Comparison of ENCODE assay signal across 17 mouse cellular contexts in genomic region chr14:77478692-77479091, GRCm38 (mm10).
"Had no signal": no experiment of that assay in that cellular context is flagged by ENCODE, and none has a peak within 500 bp of the region (broad histone marks: within the 10 kb centered on the region; RNA-seq: fewer than 3 reads in every experiment).

No protein-coding gene starts in this region.

- H3K36me3 ChIP-seq: lung, embryonic 15.5 days; midbrain, embryonic 13.5 days; midbrain, embryonic 15.5 days; neural tube, embryonic 12.5 days; stomach, embryonic 15.5 days had no signal

- H3K4me3 ChIP-seq: lung, embryonic 15.5 days; megakaryocyte, embryonic 14.5 days; midbrain, embryonic 13.5 days; midbrain, embryonic 15.5 days; neural tube, embryonic 12.5 days; stomach, embryonic 15.5 days had no signal

- H3K27ac ChIP-seq: lung, embryonic 15.5 days; macrophage; neural tube, embryonic 12.5 days; stomach, embryonic 15.5 days; stomach, postnatal 0 days had no signal

- H3K9me3 ChIP-seq: lung, embryonic 15.5 days; megakaryocyte, embryonic 14.5 days; midbrain, embryonic 13.5 days; midbrain, embryonic 15.5 days; neural tube, embryonic 12.5 days; stomach, embryonic 15.5 days had no signal

- H3K4me2 ChIP-seq: lung, embryonic 15.5 days; midbrain, embryonic 11.5 days; midbrain, embryonic 13.5 days; midbrain, embryonic 15.5 days; neural tube, embryonic 12.5 days; stomach, embryonic 15.5 days had no signal

- H3K27me3 ChIP-seq: lung, embryonic 15.5 days; midbrain, embryonic 13.5 days; midbrain, embryonic 15.5 days; neural tube, embryonic 12.5 days; stomach, embryonic 15.5 days had no signal

- ATAC-seq: lung, postnatal 0 days had no signal

- H3K4me1 ChIP-seq: lung, embryonic 15.5 days; neural tube, embryonic 12.5 days; stomach, embryonic 15.5 days had no signal

- DNase-seq: lung, adult 2 months; lung, postnatal 14 days; lung, postnatal 36 days; right cerebral cortex, postnatal 14 days; thymus, adult 2 months; thymus, postnatal 25 days; thymus, postnatal 4 days had no signal

- H3K9ac ChIP-seq: lung, embryonic 15.5 days; midbrain, embryonic 13.5 days; midbrain, embryonic 15.5 days; neural tube, embryonic 12.5 days; stomach, embryonic 15.5 days had no signal
